Mouse (Mus musculus): ENCODE measurements around the gene Cyp11a1. TPM values are rescaled to one million over a fixed set of nuclear protein-coding genes. Genes with fewer than 3 reads are reported as not detected.

Cyp11a1 gene
- polyA plus RNA-seq, 1 experiment from 2014 or later = 0.16 TPM

GRCm38 (mm10) chr9:58060677-58061667, 54.8 kb downstream of the Cyp11a1 start:
- Histone ChIP-seq H3K4me1 (ENCODE audit: control insufficient read depth, insufficient read depth, low read length) (peaks cover 6% of the 10 kb centered on the region; the same call in 1 of the 2 replicates), H3K4me3 (ENCODE audit: low read depth, low read length) (no peak overlapping the region), H3K9ac (ENCODE audit: low read length) (no peak overlapping the region), H3K27ac (ENCODE audit: low read depth, low read length) (0 out of 2 replicates have a peak overlapping the region, but pooled peaks have one; percentile 11), H3K27me3 (ENCODE audit: control insufficient read depth, insufficient read depth, low read length) (0 out of 2 replicates have a peak, but pooled peaks cover 4% of the 10 kb centered on the region), H3K9me3 (ENCODE audit: control insufficient read depth, low read length) (no peaks in the 10 kb centered on the region), H3K4me2 (ENCODE audit: low read depth) (no peak overlapping the region), H3K36me3 (ENCODE audit: control insufficient read depth, insufficient read depth, low read length) (no peaks in the 10 kb centered on the region)
- WGBS = 12% methylated on average over 23 of the region's 23 CpGs
- DNase-seq (ENCODE audit: low spot score) (peak; percentile 85), ATAC-seq (ENCODE audit: insufficient read depth, low FRiP score, low TSS enrichment) (no peak)

GRCm38 (mm10) chr9:58063531-58063930, 57.3 kb downstream of the Cyp11a1 start, which contains the start of gene Stra6:
Gene Stra6 (plus strand): TSS chr9:58063788.
- no peak within 1 kb of the TSS for H3K9ac ChIP-seq (ENCODE audit: low read length)
- H3K4me2 ChIP-seq (ENCODE audit: low read depth) = no peak within 1 kb of the TSS
- no peak within 1 kb of the TSS for H3K4me3 ChIP-seq (ENCODE audit: low read depth, low read length)
- no peaks in the 10 kb centered on the region for H3K9me3 ChIP-seq (ENCODE audit: control insufficient read depth, low read length)
- H3K27ac ChIP-seq (ENCODE audit: low read depth, low read length) = no peak within 1 kb of the TSS
- peaks cover 9% of the 10 kb centered on the region for H3K4me1 ChIP-seq (ENCODE audit: control insufficient read depth, insufficient read depth, low read length)
- H3K36me3 ChIP-seq (ENCODE audit: control insufficient read depth, insufficient read depth, low read length) = no peaks in the 10 kb centered on the region
- H3K27me3 ChIP-seq (ENCODE audit: control insufficient read depth, insufficient read depth, low read length) = 0 out of 2 replicates have a peak, but pooled peaks cover 4% of the 10 kb centered on the region
- DNase-seq (ENCODE audit: low spot score) = no peak
- WGBS = 27% methylated on average over 3 of the region's 3 CpGs
- ATAC-seq (ENCODE audit: insufficient read depth, low FRiP score, low TSS enrichment) = no peak

DNA sequence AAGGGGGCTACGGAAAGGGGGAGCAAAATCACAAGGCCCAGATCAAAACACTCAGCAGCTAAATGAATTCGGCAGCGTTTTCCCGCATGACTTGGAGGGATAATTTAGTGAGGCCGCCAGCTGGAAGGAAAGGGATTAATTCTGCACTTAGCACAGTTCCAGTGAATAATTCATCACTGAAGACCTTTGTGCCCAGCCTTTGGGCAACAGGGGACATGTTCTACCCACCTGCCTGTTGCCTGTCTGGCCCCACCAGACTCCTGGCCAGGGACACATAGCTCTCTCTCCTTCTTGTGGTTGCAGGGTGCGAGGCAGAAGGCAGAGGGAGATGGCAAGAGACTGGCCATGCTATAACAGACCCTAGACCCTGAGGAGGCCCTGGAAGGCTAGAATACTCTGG, 59.3 kb downstream of the Cyp11a1 start:
- no peak overlapping the region for H3K4me3 ChIP-seq (ENCODE audit: low read depth, low read length)
- H3K9me3 ChIP-seq (ENCODE audit: control insufficient read depth, low read length) = no peaks in the 10 kb centered on the region
- ATAC-seq (ENCODE audit: insufficient read depth, low FRiP score, low TSS enrichment) (no peak), DNase-seq (ENCODE audit: low spot score) (no peak)
- 0 out of 2 replicates have a peak, but pooled peaks cover 4% of the 10 kb centered on the region for H3K27me3 ChIP-seq (ENCODE audit: control insufficient read depth, insufficient read depth, low read length)
- no peak overlapping the region for H3K9ac ChIP-seq (ENCODE audit: low read length)
- H3K4me1 ChIP-seq (ENCODE audit: control insufficient read depth, insufficient read depth, low read length) = peaks cover 9% of the 10 kb centered on the region
- 41% methylated on average over 6 of the region's 6 CpGs for WGBS
- H3K27ac ChIP-seq (ENCODE audit: low read depth, low read length) = no peak overlapping the region
- H3K4me2 ChIP-seq (ENCODE audit: low read depth) = no peak overlapping the region
- H3K36me3 ChIP-seq (ENCODE audit: control insufficient read depth, insufficient read depth, low read length) = no peaks in the 10 kb centered on the region

DNA sequence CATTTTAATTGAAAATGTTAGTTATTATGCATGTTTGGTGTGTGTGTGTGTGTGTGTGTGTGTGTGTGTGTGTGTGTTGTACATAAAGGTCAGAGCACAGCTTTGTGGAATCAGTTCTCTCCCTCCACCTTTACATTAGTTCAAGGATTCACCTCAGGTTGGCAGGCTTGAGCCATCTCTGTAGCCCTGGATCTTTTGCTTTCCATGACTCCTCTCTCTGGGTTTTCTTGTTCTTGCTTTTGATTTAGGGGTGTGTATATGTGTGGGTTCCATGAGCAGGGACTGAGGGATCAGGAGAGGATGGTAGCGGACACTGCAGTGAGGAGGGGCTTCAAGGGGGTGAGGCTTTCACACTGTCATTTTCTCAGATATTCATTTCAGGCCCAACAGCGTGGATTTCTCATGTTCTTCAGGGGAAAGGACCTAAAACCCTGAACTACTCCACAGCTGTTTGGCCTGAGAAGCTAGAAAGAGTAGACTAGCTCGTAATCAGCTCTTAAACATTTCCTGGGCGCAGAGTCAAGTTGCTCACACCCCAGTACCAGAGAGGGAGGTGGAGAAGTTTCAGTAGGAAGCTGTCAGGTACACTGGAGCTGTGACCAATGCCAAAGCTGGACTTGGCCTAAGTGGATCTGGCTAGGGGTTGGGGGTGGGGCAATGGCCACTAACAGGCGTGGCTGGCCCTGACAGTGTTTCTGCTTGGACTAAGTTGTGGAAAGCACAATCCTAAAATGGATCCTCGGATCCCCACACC, 59.9 kb downstream of the Cyp11a1 start:
- 82% methylated on average over 6 of the region's 6 CpGs for WGBS
- H3K9ac ChIP-seq (ENCODE audit: low read length) = no peak overlapping the region
- no peak for ATAC-seq (ENCODE audit: insufficient read depth, low FRiP score, low TSS enrichment)

GRCm38 (mm10) chr9:58066731-58067095, 60.5 kb downstream of the Cyp11a1 start:
- Histone ChIP-seq H3K36me3 (ENCODE audit: control insufficient read depth, insufficient read depth, low read length) (no peaks in the 10 kb centered on the region), H3K4me3 (ENCODE audit: low read depth, low read length) (no peak overlapping the region), H3K27me3 (ENCODE audit: control insufficient read depth, insufficient read depth, low read length) (no peaks in the 10 kb centered on the region), H3K27ac (ENCODE audit: low read depth, low read length) (no peak overlapping the region), H3K4me1 (ENCODE audit: control insufficient read depth, insufficient read depth, low read length) (peaks cover 4% of the 10 kb centered on the region), H3K9ac (ENCODE audit: low read length) (no peak overlapping the region), H3K4me2 (ENCODE audit: low read depth) (no peak overlapping the region), H3K9me3 (ENCODE audit: control insufficient read depth, low read length) (no peaks in the 10 kb centered on the region)
- 97% methylated on average over 6 of the region's 6 CpGs for WGBS
- no peak for ATAC-seq (ENCODE audit: insufficient read depth, low FRiP score, low TSS enrichment)
- no peak for DNase-seq (ENCODE audit: low spot score)

More for the DNA sequence above, 59.9 kb downstream of the Cyp11a1 start:
- Histone ChIP-seq H3K36me3 (ENCODE audit: control insufficient read depth, insufficient read depth, low read length) (no peaks in the 10 kb centered on the region), H3K4me1 (ENCODE audit: control insufficient read depth, insufficient read depth, low read length) (peaks cover 6% of the 10 kb centered on the region), H3K27me3 (ENCODE audit: control insufficient read depth, insufficient read depth, low read length) (0 out of 2 replicates have a peak, but pooled peaks cover 3% of the 10 kb centered on the region), H3K9me3 (ENCODE audit: control insufficient read depth, low read length) (no peaks in the 10 kb centered on the region), H3K4me2 (ENCODE audit: low read depth) (no peak overlapping the region), H3K27ac (ENCODE audit: low read depth, low read length) (no peak overlapping the region), H3K4me3 (ENCODE audit: low read depth, low read length) (no peak overlapping the region)
- no peak for DNase-seq (ENCODE audit: low spot score)

DNA sequence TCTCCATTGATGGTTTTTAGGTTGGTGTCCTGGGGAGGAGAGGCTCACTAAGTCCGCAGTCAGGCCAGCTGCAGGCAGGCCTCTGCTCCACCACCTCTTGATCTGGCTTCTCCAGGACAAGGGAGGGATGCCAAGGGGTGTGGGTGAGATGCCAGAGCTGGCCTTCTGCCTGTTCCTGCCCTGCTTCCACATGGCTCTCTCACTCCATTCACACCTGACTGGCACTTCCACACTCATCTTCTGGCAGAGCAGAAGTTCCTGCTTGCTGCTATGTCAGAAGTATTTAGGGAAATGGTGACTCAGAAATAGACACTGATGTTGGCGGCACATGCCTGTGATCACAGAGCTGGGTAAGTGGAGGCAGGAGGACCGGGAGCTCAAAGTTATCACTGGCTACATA, 61.3 kb downstream of the Cyp11a1 start:
- WGBS = 82% methylated on average over 3 of the region's 3 CpGs
- H3K27me3 ChIP-seq (ENCODE audit: control insufficient read depth, insufficient read depth, low read length) = no peaks in the 10 kb centered on the region
- peaks cover 6% of the 10 kb centered on the region for H3K4me1 ChIP-seq (ENCODE audit: control insufficient read depth, insufficient read depth, low read length)
- H3K9me3 ChIP-seq (ENCODE audit: control insufficient read depth, low read length) = no peaks in the 10 kb centered on the region
- no peak for DNase-seq (ENCODE audit: low spot score)
- H3K27ac ChIP-seq (ENCODE audit: low read depth, low read length) = no peak overlapping the region
- no peak overlapping the region for H3K9ac ChIP-seq (ENCODE audit: low read length)
- no peak overlapping the region for H3K4me2 ChIP-seq (ENCODE audit: low read depth)
- no peak for ATAC-seq (ENCODE audit: insufficient read depth, low FRiP score, low TSS enrichment)
- no peaks in the 10 kb centered on the region for H3K36me3 ChIP-seq (ENCODE audit: control insufficient read depth, insufficient read depth, low read length)
- no peak overlapping the region for H3K4me3 ChIP-seq (ENCODE audit: low read depth, low read length)

DNA sequence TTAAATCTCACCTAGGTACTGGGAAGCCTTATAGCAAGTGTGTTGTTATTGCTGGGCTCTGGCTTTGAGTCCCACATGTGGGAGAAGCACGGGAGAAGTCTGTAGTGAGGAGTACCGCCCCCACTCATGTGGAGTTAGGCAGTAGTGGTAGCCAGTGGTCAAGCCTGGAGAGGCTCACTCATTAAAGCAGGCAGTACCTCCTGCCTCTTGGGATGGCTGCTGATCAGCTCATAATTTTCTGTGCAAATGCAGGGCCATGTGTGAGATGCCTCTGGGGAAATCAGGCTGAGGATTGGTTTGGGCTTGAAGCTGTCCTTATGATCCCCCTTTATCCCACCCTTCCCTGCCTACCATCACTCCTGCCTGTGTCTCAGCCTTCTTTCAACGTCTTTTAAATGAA, 68.3 kb downstream of the Cyp11a1 start:
- Histone ChIP-seq H3K4me1 (ENCODE audit: control insufficient read depth, insufficient read depth, low read length) (peaks cover 3% of the 10 kb centered on the region; the same call in 1 of the 2 replicates), H3K9ac (ENCODE audit: low read length) (no peak overlapping the region), H3K4me2 (ENCODE audit: low read depth) (no peak overlapping the region), H3K36me3 (ENCODE audit: control insufficient read depth, insufficient read depth, low read length) (no peaks in the 10 kb centered on the region), H3K9me3 (ENCODE audit: control insufficient read depth, low read length) (no peaks in the 10 kb centered on the region), H3K27ac (ENCODE audit: low read depth, low read length) (no peak overlapping the region), H3K4me3 (ENCODE audit: low read depth, low read length) (no peak overlapping the region), H3K27me3 (ENCODE audit: control insufficient read depth, insufficient read depth, low read length) (no peaks in the 10 kb centered on the region)
- WGBS = 52% methylated on average over 3 of the region's 3 CpGs
- ATAC-seq (ENCODE audit: insufficient read depth, low FRiP score, low TSS enrichment) (no peak), DNase-seq (ENCODE audit: low spot score) (no peak)
